9 mouse cellular contexts compared by ENCODE assay signal in genomic region chr9:119149601-119150000, GRCm38 (mm10). TPM values are rescaled to one million over a fixed set of nuclear protein-coding genes. Genes with fewer than 3 reads are reported as not detected.
A peak's percentile ranks its signal among the peaks of the same experiment; 100 is the strongest.
DNase-seq lines count a peak whose midpoint lies in the region; ATAC-seq and TF ChIP-seq lines count a peak whose summit lies in the region.
"Had no signal": no experiment of that assay in that cellular context is flagged by ENCODE, and none has a peak within 500 bp of the region (broad histone marks: within the 10 kb centered on the region; RNA-seq: fewer than 3 reads in every experiment).

No protein-coding gene starts in this region.

- no peak overlapping the region for H3K27ac ChIP-seq in heart, embryonic 10.5 days
- no peak overlapping the region for H3K27ac ChIP-seq in limb, embryonic 10.5 days
- no peak overlapping the region for H3K27ac ChIP-seq in testis, adult 2 months (ENCODE audit: control insufficient read depth, insufficient read depth, low read depth, low read length)

- peaks cover 24% of the 10 kb centered on the region; the same call in 1 of the 2 replicates for H3K27me3 ChIP-seq in heart, embryonic 10.5 days (ENCODE audit: insufficient read depth, poor library complexity, severe bottlenecking)
- H3K27me3 ChIP-seq in limb, embryonic 10.5 days (ENCODE audit: low read depth, poor library complexity, severe bottlenecking), result no peaks in the 10 kb centered on the region
- no peaks in the 10 kb centered on the region for H3K27me3 ChIP-seq in testis, adult 2 months (ENCODE audit: control insufficient read depth, insufficient read depth, low read length)

- no peak for ATAC-seq in inflammation-experienced regulatory T-cells, adult 6 months

- TF ChIP-seq POLR2A in testis, adult 2 months (IDR thresholded peaks at IDR 0.05; ENCODE audit: control insufficient read depth, low read depth, low read length), result no peak

- H3K9me3 ChIP-seq in heart, embryonic 10.5 days, result no peaks in the 10 kb centered on the region
- no peaks in the 10 kb centered on the region for H3K9me3 ChIP-seq in limb, embryonic 10.5 days (replicated peaks)

- no peaks in the 10 kb centered on the region for H3K36me3 ChIP-seq in heart, embryonic 10.5 days
- H3K36me3 ChIP-seq in limb, embryonic 10.5 days, result no peaks in the 10 kb centered on the region
- H3K36me3 ChIP-seq in testis, adult 2 months (ENCODE audit: control insufficient read depth, insufficient read depth, low read length), result no peaks in the 10 kb centered on the region

- TF ChIP-seq CTCF in testis, adult 2 months (IDR thresholded peaks at IDR 0.05; ENCODE audit: control insufficient read depth, insufficient read depth, insufficient replicate concordance, low read depth, low read length), result 0 out of 2 replicates have a peak, but pooled peaks have one; percentile 4

- H3K4me1 ChIP-seq in heart, embryonic 10.5 days, result 0 out of 2 replicates have a peak, but pooled peaks cover 4% of the 10 kb centered on the region
- no peaks in the 10 kb centered on the region for H3K4me1 ChIP-seq in limb, embryonic 10.5 days
- no peaks in the 10 kb centered on the region for H3K4me1 ChIP-seq in testis, adult 2 months (ENCODE audit: control insufficient read depth, insufficient read depth, low read length)

- DNase-seq in heart, embryonic 10.5 days (ENCODE audit: low spot score), result peak; percentile 88
- no peak for DNase-seq in heart, adult 9 months (ENCODE audit: low spot score in 2 of 2)
- DNase-seq in 3134 (ENCODE audit: extremely low read depth, insufficient read length, low spot score), result peak; percentile 28
- peak; percentile 64 for DNase-seq in adrenal gland, postnatal 25 days
- peak; percentile 89 for DNase-seq in limb, embryonic 10.5 days (ENCODE audit: low spot score)
- DNase-seq in T-cell, adult 2 months (ENCODE audit: low spot score), result no peak

- 23% methylated on average over 5 of the region's 5 CpGs for WGBS in heart, embryonic 10.5 days
- WGBS in limb, embryonic 10.5 days, result 22% methylated on average over 5 of the region's 5 CpGs

- H3K4me3 ChIP-seq in heart, embryonic 10.5 days, result no peak overlapping the region
- no peak overlapping the region for H3K4me3 ChIP-seq in limb, embryonic 10.5 days
- no peak overlapping the region for H3K4me3 ChIP-seq in testis, adult 2 months (ENCODE audit: control insufficient read depth, low read depth, low read length)

RNA-seq across cellular contexts. Expression of gene Acaa1b, which starts 7.3 kb away (rescaled TPM):
- polyA plus RNA-seq in heart, embryonic 10.5 days (2016; fragmentation: Nextera tagmentation; extraction: Ambion mirVana), result 0.70 and 0.76 TPM in 2 replicates
- 10.8 and 12.1 TPM in 2 replicates for total RNA-seq in adrenal gland, postnatal 25 days (2021)
- 1.1 TPM in 2 replicates for polyA plus RNA-seq in limb, embryonic 10.5 days (2016; fragmentation: Nextera tagmentation; extraction: Ambion mirVana)
- polyA plus RNA-seq in testis, adult 2 months (2012; rRNA removed), result 1.0 TPM in 2 replicates
- not detected for polyA plus RNA-seq in inflammation-experienced regulatory T-cells, adult 6 months (2017; shearing (Covaris generic))

RNA-seq across cellular contexts. Expression of gene Gm47289, which starts 9.4 kb away (rescaled TPM):
- polyA plus RNA-seq in heart, embryonic 10.5 days (2016; fragmentation: Nextera tagmentation; extraction: Ambion mirVana), result not detected in 2 replicates
- total RNA-seq in adrenal gland, postnatal 25 days (2021), result not detected in 2 replicates
- polyA plus RNA-seq in limb, embryonic 10.5 days (2016; fragmentation: Nextera tagmentation; extraction: Ambion mirVana), result not detected in 2 replicates
- not detected in 2 replicates for polyA plus RNA-seq in testis, adult 2 months (2012; rRNA removed)
- not detected for polyA plus RNA-seq in inflammation-experienced regulatory T-cells, adult 6 months (2017; shearing (Covaris generic))
- total RNA-seq: layer of hippocampus, postnatal 25 days had no signal

RNA-seq across cellular contexts. Expression of gene Dlec1, which starts 47.3 kb away (rescaled TPM):
- 0.87 and 1.2 TPM in 2 replicates for polyA plus RNA-seq in heart, embryonic 10.5 days (2016; fragmentation: Nextera tagmentation; extraction: Ambion mirVana)
- total RNA-seq in adrenal gland, postnatal 25 days (2021), result 1.1 and 3.0 TPM in 2 replicates
- 0.63 and 1.0 TPM in 2 replicates for polyA plus RNA-seq in limb, embryonic 10.5 days (2016; fragmentation: Nextera tagmentation; extraction: Ambion mirVana)
- polyA plus RNA-seq in testis, adult 2 months (2012; rRNA removed), result 24.9 and 26.2 TPM in 2 replicates
- polyA plus RNA-seq in inflammation-experienced regulatory T-cells, adult 6 months (2017; shearing (Covaris generic)), result under 1 TPM in 2 of 3 experiments, not detected in 1; 0.15 to 0.34 TPM

RNA-seq across cellular contexts. Expression of gene Plcd1, which starts 56.3 kb away (rescaled TPM):
- 18.6 and 19.5 TPM in 2 replicates for polyA plus RNA-seq in heart, embryonic 10.5 days (2016; fragmentation: Nextera tagmentation; extraction: Ambion mirVana)
- total RNA-seq in adrenal gland, postnatal 25 days (2021), result 6.9 and 11.1 TPM in 2 replicates
- 11.2 and 14.3 TPM in 2 replicates for polyA plus RNA-seq in limb, embryonic 10.5 days (2016; fragmentation: Nextera tagmentation; extraction: Ambion mirVana)
- 13.4 and 13.9 TPM in 2 replicates for polyA plus RNA-seq in testis, adult 2 months (2012; rRNA removed)
- 1 to 10 TPM in 2 of 3 experiments, under 1 TPM in 1; 0.34 to 1.9 (median 1.8) TPM for polyA plus RNA-seq in inflammation-experienced regulatory T-cells, adult 6 months (2017; shearing (Covaris generic))

RNA-seq across cellular contexts. Expression of gene Slc22a13, which starts 59.3 kb away (rescaled TPM):
- polyA plus RNA-seq in heart, embryonic 10.5 days (2016; fragmentation: Nextera tagmentation; extraction: Ambion mirVana), result not detected in 2 replicates
- not detected in 2 replicates for total RNA-seq in adrenal gland, postnatal 25 days (2021)
- not detected in 2 replicates for polyA plus RNA-seq in limb, embryonic 10.5 days (2016; fragmentation: Nextera tagmentation; extraction: Ambion mirVana)
- polyA plus RNA-seq in testis, adult 2 months (2012; rRNA removed), result 0.07 TPM in 1 of 2 replicates, not detected in the other
- polyA plus RNA-seq in inflammation-experienced regulatory T-cells, adult 6 months (2017; shearing (Covaris generic)), result not detected
- total RNA-seq: layer of hippocampus, postnatal 25 days had no signal

Comparison
In these comparisons a context has a peak if more than half of its experiments do, and no peak if none do; other contexts are left out.
1. DNase-seq: peak in heart, embryonic 10.5 days (single experiment), 3134 (single experiment), adrenal gland, postnatal 25 days (single experiment) and limb, embryonic 10.5 days (single experiment); none in heart, adult 9 months (0 of 2) and T-cell, adult 2 months (single experiment).
2. RNA of gene Dlec1, which starts 47.3 kb away (polyA plus RNA-seq): 24.9 to 26.2 TPM in testis, adult 2 months; 0.63 to 1.0 TPM in limb, embryonic 10.5 days, 0.87 to 1.2 TPM in heart, embryonic 10.5 days and 0.15 to 0.34 TPM in inflammation-experienced regulatory T-cells, adult 6 months; every median in the first group is over 10 times any median in the second.